Mouse (Mus musculus): ENCODE data around the gene Srpk2.
"Not testable (repeated sequence)": the region's sequence is repeated elsewhere in the genome, so short reads cannot be mapped to it uniquely, and the experiment has no call there.

Srpk2 gene

DNA sequence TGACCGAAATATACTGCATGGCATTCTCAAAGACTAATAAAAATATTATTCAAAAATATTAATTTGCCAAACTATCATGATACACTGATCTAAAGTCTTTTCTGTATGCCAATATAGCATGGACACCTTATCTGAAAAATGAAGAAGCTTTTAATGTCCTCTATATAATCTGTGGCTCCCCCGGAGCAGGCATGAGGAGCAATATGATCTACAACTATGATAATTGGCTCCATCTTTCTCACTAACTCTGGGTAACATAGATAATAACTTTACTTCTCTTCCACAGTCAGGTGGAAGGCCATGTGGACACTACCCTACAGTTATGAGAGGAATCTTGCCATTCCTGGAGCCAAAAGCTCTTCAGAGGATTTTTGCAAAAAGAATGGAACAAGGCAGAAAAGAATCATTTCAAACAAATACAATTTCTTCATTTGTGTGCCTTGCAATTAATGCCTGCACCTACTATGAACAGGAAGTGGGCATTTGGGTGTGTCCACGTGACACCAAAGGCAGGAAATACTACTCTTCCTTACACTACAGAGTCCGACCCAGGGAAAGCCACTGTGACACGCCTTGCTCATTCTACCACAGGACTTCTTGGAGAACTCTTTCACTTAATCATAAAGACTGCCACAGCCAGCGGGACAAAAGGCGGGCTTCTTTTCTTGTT lies 80.2 kb downstream of the Srpk2 start:
- no peak for DNase-seq

GRCm38 (mm10) chr5:23599750-23600537 lies 84.5 kb downstream of the Srpk2 start:
- no peak for DNase-seq

GRCm38 (mm10) chr5:23599171-23599570 lies 85.2 kb downstream of the Srpk2 start:
- DNase-seq = no peak

GRCm38 (mm10) chr5:23598491-23598890 lies 85.9 kb downstream of the Srpk2 start:
- DNase-seq = no peak

- no peak for DNase-seq
Measured at GRCm38 (mm10) chr5:23597999-23598398, 86.4 kb downstream of the Srpk2 start.

- DNase-seq = no peak
Measured at GRCm38 (mm10) chr5:23597260-23597864, 87.1 kb downstream of the Srpk2 start.

DNA sequence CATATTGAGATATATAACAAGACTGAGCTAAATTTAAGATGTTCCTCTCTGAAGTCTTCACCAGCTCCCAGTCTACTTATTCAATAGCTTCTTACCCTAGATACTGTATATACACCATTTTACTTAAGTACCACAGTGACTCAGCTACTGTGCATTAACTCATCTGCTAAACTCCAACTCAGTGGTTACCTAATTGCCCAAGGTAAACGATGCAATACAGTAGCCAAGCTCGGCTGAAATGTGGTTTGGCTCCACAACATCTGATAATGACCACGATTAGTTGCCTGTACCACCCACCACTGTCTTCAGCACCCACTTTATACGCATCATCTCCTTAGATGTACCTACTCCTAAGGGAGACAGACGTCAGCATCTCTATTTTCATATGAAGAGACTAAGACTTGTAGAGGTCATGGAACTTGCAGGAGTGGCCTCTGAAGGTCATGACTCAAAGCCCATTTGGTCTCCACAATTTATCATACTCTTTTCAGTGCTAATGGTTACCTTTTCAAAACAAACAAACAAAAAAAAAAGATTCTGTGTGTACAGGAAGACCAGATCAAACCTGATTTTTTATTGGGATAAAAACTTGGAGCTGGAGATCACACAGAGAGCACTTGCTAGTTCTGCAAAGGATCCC lies 88.0 kb downstream of the Srpk2 start:
- DNase-seq = no peak

DNA sequence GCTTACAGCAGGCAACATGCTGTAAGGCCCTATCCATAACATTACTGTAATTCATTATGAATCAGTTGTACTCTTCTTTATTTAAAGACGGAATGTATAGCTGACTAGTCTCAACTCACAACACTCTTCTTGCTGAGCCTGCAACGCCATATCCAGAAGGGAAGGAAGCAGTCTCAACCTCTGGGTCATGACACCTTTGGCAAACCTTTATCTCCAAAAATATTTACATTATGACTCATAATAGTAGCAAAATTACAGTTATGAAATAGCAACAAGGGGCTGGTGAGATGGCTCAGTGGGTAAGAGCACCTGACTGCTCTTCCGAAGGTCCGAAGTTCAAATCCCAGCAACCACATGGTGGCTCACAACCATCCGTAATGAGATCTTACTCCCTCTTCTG lies 94.1 kb downstream of the Srpk2 start:
- DNase-seq = not testable (repeated sequence)

DNA sequence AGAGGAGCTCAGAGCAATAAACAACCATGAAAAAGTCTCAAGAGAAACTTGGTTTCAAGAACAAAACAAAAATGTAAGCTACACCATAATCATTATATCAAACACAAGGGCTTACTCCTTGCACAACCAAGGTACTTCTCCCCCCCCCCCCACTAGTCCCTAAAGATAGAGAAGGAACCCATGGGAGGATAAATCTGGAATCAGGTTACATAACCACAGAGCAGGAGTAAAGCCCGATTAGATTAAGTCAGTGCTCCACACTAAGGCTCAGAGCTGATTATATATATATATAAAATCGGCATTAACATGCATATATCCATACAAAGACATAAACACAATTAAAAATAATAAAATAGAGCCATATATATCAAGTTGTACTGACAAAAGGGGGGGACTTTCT lies 96.8 kb downstream of the Srpk2 start:
- DNase-seq = no peak

DNA sequence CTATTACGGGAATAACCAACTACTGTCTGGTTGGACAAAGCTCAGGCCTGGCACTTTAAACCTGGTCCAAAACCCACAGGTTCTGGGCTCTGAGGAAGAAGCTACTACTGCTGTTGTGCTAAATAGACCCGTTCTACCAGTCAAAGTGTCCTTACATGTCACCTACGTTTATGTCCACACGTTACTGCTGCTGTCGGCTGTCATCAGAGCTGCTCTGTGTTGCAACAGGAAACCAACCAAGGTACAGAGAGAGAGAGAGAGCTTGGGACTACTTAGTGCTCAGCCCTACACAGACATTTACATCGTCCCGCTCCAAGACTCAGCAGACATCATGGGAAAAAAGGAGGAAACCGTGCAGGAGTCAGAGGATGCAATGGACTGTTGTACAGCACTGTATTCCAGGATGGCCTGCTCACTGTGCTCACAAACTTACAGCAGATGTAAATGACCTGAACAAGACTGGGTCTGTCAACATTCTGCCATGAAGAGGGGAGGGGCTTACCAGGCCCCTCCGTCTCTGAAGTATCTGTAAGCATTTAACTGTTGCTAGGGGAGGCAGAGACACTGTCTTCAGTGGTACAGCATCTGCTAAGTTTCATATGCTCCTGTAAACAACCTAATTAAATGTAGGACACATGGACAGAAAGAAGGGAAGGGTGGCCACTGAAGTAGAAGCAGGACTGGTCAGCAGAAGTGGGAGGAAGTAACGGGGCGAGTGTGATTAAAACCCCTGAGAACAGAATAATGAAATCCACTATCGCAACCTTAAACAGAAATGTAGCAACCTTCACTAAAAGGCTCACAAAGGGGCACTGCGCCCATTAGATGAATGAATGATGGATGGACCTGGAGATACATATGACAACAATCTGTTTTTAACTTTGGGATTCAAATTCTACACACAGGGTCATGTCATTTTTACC lies 97.6 kb downstream of the Srpk2 start:
- DNase-seq = no peak

- DNase-seq = no peak
Measured at GRCm38 (mm10) chr5:23581484-23582060, 102.8 kb downstream of the Srpk2 start.

DNA sequence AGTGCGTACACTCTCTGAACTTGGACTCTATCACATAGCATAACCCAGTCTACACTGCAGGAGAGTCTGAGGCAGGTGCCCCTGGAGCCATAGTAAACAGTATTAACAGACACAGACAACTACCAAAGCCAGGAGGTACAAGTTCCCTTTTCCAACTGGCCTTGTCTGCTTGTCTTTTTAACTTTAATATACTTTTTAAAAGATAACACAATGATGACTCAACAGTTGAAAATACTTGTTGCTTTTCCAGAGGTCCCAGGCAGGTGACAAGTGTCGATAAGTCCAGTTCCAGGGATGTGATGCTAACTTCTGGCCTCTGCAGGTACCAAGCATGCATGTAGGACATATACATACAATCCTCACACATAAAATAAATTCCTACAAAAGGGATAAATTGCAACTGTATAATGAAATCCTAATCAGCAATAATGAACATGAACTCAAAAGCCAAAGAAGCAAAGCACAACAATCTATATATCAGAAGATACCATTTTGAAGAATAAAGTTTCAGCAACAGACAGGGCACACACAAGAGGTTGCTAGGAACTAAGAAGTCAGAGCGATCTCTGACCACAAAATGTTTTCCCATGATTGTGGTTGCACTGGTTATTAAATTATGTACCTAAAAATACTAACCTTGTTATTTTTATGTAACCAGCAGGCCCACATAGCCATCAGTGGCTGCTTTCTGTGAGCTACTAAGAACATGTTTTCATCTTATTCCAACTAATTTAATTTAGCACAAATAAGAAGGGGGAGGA lies 105.1 kb downstream of the Srpk2 start:
- no peak for DNase-seq

DNA sequence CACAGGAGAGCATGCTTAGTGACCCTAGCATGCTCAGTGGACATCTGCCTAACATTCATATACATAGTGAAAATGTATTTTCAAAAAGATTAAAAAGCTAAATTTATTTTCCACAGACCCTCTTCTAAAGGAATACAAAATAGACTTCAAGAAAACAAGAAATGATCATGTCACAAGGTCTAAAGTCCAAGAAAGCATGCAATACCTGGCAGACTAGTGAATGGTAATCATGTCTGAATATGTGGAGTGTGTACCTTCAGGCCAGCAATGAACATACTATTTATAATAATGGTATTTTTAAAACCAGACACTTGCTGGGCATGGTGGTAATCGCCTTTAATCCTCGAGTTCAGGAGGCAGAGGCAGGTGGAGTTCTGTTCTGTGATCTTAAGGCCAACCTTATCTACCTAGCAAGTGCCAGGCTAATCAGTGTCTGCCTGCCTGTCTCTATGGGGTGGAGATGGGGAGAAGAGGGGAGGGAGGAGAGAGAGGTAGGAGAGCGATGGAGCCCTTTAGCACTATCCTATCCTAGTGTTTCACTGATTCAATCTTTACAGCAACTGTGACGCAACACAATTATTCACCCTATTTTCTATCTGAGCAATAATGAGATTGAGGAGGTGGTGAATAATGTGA lies 106.0 kb downstream of the Srpk2 start:
- no peak for DNase-seq

DNA sequence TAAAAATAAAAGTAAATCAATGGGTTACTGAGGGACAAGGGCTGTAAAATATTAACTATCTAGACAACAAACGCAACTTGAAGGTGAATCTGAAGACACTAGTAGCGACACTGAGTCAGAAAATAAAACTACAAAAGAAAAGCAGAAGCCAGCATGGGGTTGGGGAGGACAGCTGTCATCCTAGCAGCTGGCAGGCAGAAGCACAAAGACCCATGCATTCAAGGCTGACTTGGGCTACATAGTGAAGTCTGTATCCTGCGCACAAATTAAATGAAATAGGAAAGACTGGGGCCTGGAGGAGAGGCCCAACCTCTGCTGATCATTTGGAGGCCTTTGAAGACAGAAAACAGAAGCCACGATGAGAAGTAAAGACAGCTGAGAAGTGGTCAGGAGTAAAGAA lies 106.6 kb downstream of the Srpk2 start:
- no peak for DNase-seq

- DNase-seq = no peak
Measured at GRCm38 (mm10) chr5:23576336-23577094, 107.9 kb downstream of the Srpk2 start.

- no peak for DNase-seq
Measured at GRCm38 (mm10) chr5:23573942-23574341, 110.5 kb downstream of the Srpk2 start.

DNA sequence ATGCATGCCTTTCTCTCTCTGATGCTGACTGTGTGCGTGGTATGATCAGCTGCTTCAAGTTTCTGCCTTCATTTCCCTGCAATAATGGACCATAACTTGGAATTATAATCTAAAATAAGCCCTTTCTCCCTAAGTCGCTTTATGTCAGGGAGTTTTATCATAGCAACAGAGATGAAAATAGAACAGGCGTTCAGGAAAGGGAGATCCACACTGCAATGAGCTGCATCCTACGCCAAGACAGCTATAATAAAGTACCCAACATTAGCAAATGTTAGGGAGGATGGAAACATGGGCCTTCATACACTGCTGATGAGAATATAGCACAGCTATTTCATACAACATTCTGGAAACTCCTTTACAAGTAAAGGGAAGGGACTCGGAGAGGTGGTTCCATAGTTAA lies 116.2 kb downstream of the Srpk2 start:
- no peak for DNase-seq

DNA sequence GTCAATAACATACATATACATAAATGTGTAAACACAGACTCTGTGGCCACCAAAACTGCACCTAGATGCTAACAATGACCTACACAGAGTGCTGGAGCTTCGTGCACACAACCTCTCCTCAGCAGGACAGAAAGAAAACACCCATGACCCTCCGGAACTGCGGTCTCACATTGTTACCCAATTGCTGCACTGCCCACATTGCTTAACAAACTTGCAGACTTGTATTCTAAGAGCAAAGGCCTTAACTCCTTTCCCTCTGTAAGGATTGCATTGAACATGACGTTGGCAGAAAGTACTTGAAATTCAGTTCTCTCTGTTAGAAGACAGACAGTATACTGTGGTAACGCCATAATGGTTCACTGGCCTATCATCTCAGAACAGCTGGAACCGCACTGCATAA lies 118.0 kb downstream of the Srpk2 start:
- no peak for DNase-seq

GRCm38 (mm10) chr5:23562278-23563060 lies 121.9 kb downstream of the Srpk2 start:
- DNase-seq = no peak

Data from liver (tissue).